Mouse (Mus musculus): ENCODE measurements around the gene Gp5.

DNA sequence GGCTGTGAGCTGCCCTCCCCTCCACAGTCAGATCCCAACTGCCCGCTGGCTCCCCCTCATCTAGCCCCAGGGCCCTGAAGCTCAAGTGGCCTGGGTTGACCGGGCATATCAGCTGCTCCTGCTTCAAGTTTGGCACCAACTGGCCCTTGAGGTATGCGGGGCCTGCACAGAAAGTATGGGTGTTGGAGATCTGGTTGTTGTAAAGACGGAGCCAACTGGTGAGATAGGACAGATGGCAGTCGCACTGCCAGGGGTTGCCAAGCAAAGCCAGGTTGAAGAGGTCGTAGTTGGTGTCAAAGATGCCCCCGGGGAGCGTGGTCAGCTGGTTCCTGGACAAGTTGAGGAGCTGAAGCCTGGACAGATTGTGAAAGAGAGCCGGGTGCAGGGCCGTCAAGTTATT is 51.1 kb downstream of the Gp5 start:
- no peak for TF ChIP-seq CTCF (IDR thresholded peaks at IDR 0.05; ENCODE audit: extremely low read depth, insufficient read length, insufficient replicate concordance, low read depth, low read length)
- no peak for TF ChIP-seq POLR2A (IDR thresholded peaks at IDR 0.05; ENCODE audit: low read depth, low read length)
